Mouse (Mus musculus) heart, adult 10 weeks (tissue): ENCODE results near the gene Gm10324. TPM values are rescaled to one million over a fixed set of nuclear protein-coding genes. Genes with fewer than 3 reads are reported as not detected.

Source experiments
- polyA plus RNA-seq: library from polyadenylated mRNA; stranded (reverse); fragments of 350-450 nt; fragmentation: Illumina TruSeq; extraction: RNeasy Lipid Tissue Mini Kit (QIAGEN cat#74804); gene quantifications from one replicate; pipeline ENCODE4 v1.2.3, GENCODE M21; 2014; ENCODE audit warnings: low read depth, low replicate concordance

Gene Gm10324
- not detected for polyA plus RNA-seq

GRCm38 (mm10) chr13:66119247-66119646 is at the start of gene Gm10324:
Gene Gm10324 (plus strand): TSS chr13:66119547.

Other genes starting within 250 kb of the Gm10324 start
- gene Gm10772, start 108.0 kb downstream of the Gm10324 start, polyA plus RNA-seq, result not detected